ENCODE assay signal across 9 mouse cellular contexts in genomic region chr2:73660566-73661134, GRCm38 (mm10).
DNase-seq lines count a peak whose midpoint lies in the region; ATAC-seq and TF ChIP-seq lines count a peak whose summit lies in the region.
"Had no signal": no experiment of that assay in that cellular context is flagged by ENCODE, and none has a peak within 500 bp of the region (broad histone marks: within the 10 kb centered on the region; RNA-seq: fewer than 3 reads in every experiment).

No protein-coding gene starts in this region.

- H3K9me3 ChIP-seq in liver, embryonic 11.5 days (ENCODE audit: control insufficient read depth, low read length), result no peaks in the 10 kb centered on the region
- H3K9me3 ChIP-seq in intestine, embryonic 15.5 days, result no peaks in the 10 kb centered on the region
- no peaks in the 10 kb centered on the region for H3K9me3 ChIP-seq in stomach, embryonic 15.5 days
- H3K9me3 ChIP-seq: liver, embryonic 15.5 days had no signal

- DNase-seq in gastrocnemius, adult 2 months, result no peak
- no peak for DNase-seq in gastrocnemius, adult 18-20 months (ENCODE audit: low spot score)
- DNase-seq in liver, embryonic 11.5 days (ENCODE audit: low spot score), result no peak
- no peak for DNase-seq in liver
- DNase-seq in Muller cell, postnatal 12 days (ENCODE audit: inconsistent ontology term), result no peak
- DNase-seq in cerebellum, adult 9-10 months, result no peak

- peak overlapping the region; percentile 37; the same call in 1 of the 2 replicates for H3K4me2 ChIP-seq in liver, embryonic 11.5 days
- peak overlapping the region; percentile 53 for H3K4me2 ChIP-seq in intestine, embryonic 15.5 days (replicated peaks)
- peak overlapping the region; percentile 49 for H3K4me2 ChIP-seq in stomach, embryonic 15.5 days

- peak overlapping the region; percentile 62 for H3K4me3 ChIP-seq in gastrocnemius, adult 2 months
- H3K4me3 ChIP-seq in liver, embryonic 11.5 days (ENCODE audit: low read depth, low read length), result no peak overlapping the region
- no peak overlapping the region for H3K4me3 ChIP-seq in intestine, embryonic 15.5 days (replicated peaks)
- no peak overlapping the region for H3K4me3 ChIP-seq in stomach, embryonic 15.5 days (replicated peaks)
- H3K4me3 ChIP-seq: liver, embryonic 15.5 days had no signal

- H3K27me3 ChIP-seq in liver, embryonic 11.5 days (replicated peaks; ENCODE audit: control insufficient read depth, insufficient read depth, low read length), result no peaks in the 10 kb centered on the region
- H3K27me3 ChIP-seq in intestine, embryonic 15.5 days (replicated peaks), result no peaks in the 10 kb centered on the region
- no peaks in the 10 kb centered on the region for H3K27me3 ChIP-seq in stomach, embryonic 15.5 days (replicated peaks)
- H3K27me3 ChIP-seq: liver, embryonic 15.5 days had no signal

- intact Hi-C loops in gastrocnemius, adult 2 months (cut with DNase I), result no loop called here

- no peak overlapping the region for H3K27ac ChIP-seq in gastrocnemius, adult 2 months
- no peak overlapping the region for H3K27ac ChIP-seq in liver, embryonic 11.5 days (ENCODE audit: low read depth, low read length)
- H3K27ac ChIP-seq in intestine, embryonic 15.5 days, result no peak overlapping the region
- H3K27ac ChIP-seq in stomach, embryonic 15.5 days, result no peak overlapping the region
- H3K27ac ChIP-seq: liver, embryonic 15.5 days had no signal

- H3K9ac ChIP-seq in liver, embryonic 11.5 days (ENCODE audit: low read depth, low read length), result no peak overlapping the region
- H3K9ac ChIP-seq in intestine, embryonic 15.5 days, result no peak overlapping the region
- H3K9ac ChIP-seq in stomach, embryonic 15.5 days, result no peak overlapping the region
- H3K9ac ChIP-seq: liver, embryonic 15.5 days had no signal

- H3K4me1 ChIP-seq in liver, embryonic 11.5 days (replicated peaks; ENCODE audit: control insufficient read depth, insufficient read depth, low read length), result no peaks in the 10 kb centered on the region
- 0 out of 2 replicates have a peak, but pooled peaks cover 7% of the 10 kb centered on the region for H3K4me1 ChIP-seq in intestine, embryonic 15.5 days (replicated peaks)
- 0 out of 2 replicates have a peak, but pooled peaks cover 8% of the 10 kb centered on the region for H3K4me1 ChIP-seq in stomach, embryonic 15.5 days
- H3K4me1 ChIP-seq: liver, embryonic 15.5 days had no signal

- ATAC-seq in liver, embryonic 11.5 days (replicated peaks; ENCODE audit: low FRiP score), result no peak
- ATAC-seq in intestine, embryonic 15.5 days, result no peak; the same call in 1 of the 2 replicates
- ATAC-seq in stomach, embryonic 15.5 days (ENCODE audit: insufficient read depth, low FRiP score, low read depth), result no peak

- 88% methylated on average over 11 of the region's 11 CpGs for WGBS in liver, embryonic 11.5 days
- 90% methylated on average over 11 of the region's 11 CpGs for WGBS in intestine, embryonic 15.5 days
- WGBS in stomach, embryonic 15.5 days, result 87% methylated on average over 11 of the region's 11 CpGs

- no peak for TF ChIP-seq CTCF in gastrocnemius, adult 2 months (IDR thresholded peaks at IDR 0.05)

- H3K36me3 ChIP-seq in liver, embryonic 11.5 days (ENCODE audit: control insufficient read depth, insufficient read depth, low read length), result no peaks in the 10 kb centered on the region
- H3K36me3 ChIP-seq in intestine, embryonic 15.5 days, result no peaks in the 10 kb centered on the region
- H3K36me3 ChIP-seq in stomach, embryonic 15.5 days, result no peaks in the 10 kb centered on the region
- H3K36me3 ChIP-seq: liver, embryonic 15.5 days had no signal
